ENCODE assay signal across 9 mouse cellular contexts in the genomic region with DNA sequence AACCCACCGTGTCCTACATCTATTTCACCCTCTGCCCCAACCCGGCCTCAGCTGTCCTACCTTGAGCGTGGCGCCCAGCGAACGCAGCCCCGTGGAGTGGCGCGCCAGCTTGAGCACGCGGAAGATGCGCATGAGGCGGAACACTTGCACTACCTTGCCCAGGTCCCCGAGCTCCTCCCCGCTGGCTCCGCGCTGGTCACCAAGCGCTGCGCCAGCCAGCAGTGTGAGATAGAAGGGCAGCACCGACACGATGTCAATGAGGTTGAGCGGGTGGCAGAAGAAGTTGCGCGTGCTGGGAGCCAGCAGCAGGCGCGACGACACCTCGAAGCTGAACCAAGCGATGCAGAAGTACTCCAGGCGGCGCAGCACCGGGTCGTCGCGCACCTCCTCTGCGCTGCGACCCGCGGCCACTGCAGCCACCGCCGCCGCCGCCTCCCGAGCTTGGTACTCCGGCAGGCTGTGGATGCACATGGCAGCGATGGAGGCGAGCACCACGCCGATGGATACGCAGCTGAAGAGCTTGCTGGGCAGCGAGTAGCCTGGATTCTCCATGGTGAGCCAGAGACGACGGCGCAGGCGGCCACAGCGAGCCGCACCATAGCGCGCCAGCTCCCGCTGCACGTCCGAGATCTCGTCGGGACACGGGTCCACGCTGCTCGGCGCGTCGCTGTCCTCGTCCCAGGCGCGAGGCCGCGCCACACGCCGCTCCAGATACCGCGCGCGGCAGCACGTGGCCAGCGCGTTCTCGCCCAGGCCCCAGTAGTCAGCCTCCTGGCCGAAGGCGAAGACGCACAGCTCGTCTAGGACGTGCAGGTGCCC. TPM values are rescaled to one million over a fixed set of nuclear protein-coding genes. Genes with fewer than 3 reads are reported as not detected.
DNase-seq lines count a peak whose midpoint lies in the region; ATAC-seq lines count a peak whose summit lies in the region.
"Had no signal": no experiment of that assay in that cellular context is flagged by ENCODE, and none has a peak within 500 bp of the region (broad histone marks: within the 10 kb centered on the region; RNA-seq: fewer than 3 reads in every experiment).

No protein-coding gene starts in this region.

- H3K36me3 ChIP-seq in heart, embryonic 16.5 days (ENCODE audit: control insufficient read depth, insufficient read depth): no peaks in the 10 kb centered on the region
- H3K36me3 ChIP-seq in midbrain, embryonic 12.5 days: no peaks in the 10 kb centered on the region

- peaks cover 14% of the 10 kb centered on the region for H3K4me1 ChIP-seq in heart, embryonic 16.5 days (ENCODE audit: control insufficient read depth, insufficient read depth, low read length)
- H3K4me1 ChIP-seq in midbrain, embryonic 12.5 days: peaks cover 32% of the 10 kb centered on the region

- no peak overlapping the region for H3K27ac ChIP-seq in heart, embryonic 16.5 days (ENCODE audit: low read length)
- H3K27ac ChIP-seq in midbrain, embryonic 12.5 days (replicated peaks): no peak overlapping the region

- 10% methylated on average over 90 of the region's 90 CpGs for WGBS in heart, embryonic 16.5 days
- 12% methylated on average over 80 of the region's 90 CpGs for WGBS in midbrain, embryonic 12.5 days

- peak overlapping the region; percentile 42 for H3K4me3 ChIP-seq in heart, embryonic 16.5 days (ENCODE audit: low read length)
- H3K4me3 ChIP-seq in midbrain, embryonic 12.5 days: peak overlapping the region; percentile 34

- DNase-seq in heart, adult 9 months (ENCODE audit: low spot score in 2 of 2): no peak
- DNase-seq in WW6 (ENCODE audit: low read depth, low spot score): peak; percentile 34
- no peak for DNase-seq in urinary bladder, postnatal 25 days (ENCODE audit: low spot score)
- no peak for DNase-seq in yolk sac, embryonic 10.5 days (ENCODE audit: low spot score)
- DNase-seq in layer of hippocampus, adult 18-20 months (ENCODE audit: low spot score in 2 of 2): no peak

- peak overlapping the region; percentile 60 for H3K4me2 ChIP-seq in heart, embryonic 16.5 days (ENCODE audit: low read depth, low read length)
- H3K4me2 ChIP-seq in midbrain, embryonic 12.5 days (replicated peaks): peak overlapping the region; percentile 52

- peaks cover 65% of the 10 kb centered on the region for H3K27me3 ChIP-seq in heart, embryonic 16.5 days (ENCODE audit: control insufficient read depth, insufficient read depth, low read length)
- peaks cover 76% of the 10 kb centered on the region for H3K27me3 ChIP-seq in midbrain, embryonic 12.5 days

- no peak overlapping the region for H3K9ac ChIP-seq in heart, embryonic 16.5 days (ENCODE audit: low read length)
- no peak overlapping the region for H3K9ac ChIP-seq in midbrain, embryonic 12.5 days (replicated peaks)

- no peak; the same call in 1 of the 2 replicates for ATAC-seq in heart, embryonic 16.5 days (replicated peaks; ENCODE audit: extremely low read depth, insufficient read depth, low FRiP score)
- ATAC-seq in granulocyte monocyte progenitor cell, adult 5-6 weeks (replicated peaks; ENCODE audit: poor library complexity, severe bottlenecking): peak; percentile 14; the same call in 1 of the 2 replicates
- ATAC-seq in midbrain, embryonic 12.5 days (ENCODE audit: low FRiP score, low read depth): no peak

- H3K9me3 ChIP-seq in heart, embryonic 16.5 days (replicated peaks; ENCODE audit: control insufficient read depth, low read length): no peaks in the 10 kb centered on the region; the same call in 1 of the 2 replicates
- no peaks in the 10 kb centered on the region; the same call in 1 of the 2 replicates for H3K9me3 ChIP-seq in midbrain, embryonic 12.5 days

RNA-seq across cellular contexts. Expression of a gene that starts 3.0 kb away (rescaled TPM):
- 0.10 and 0.29 TPM in 2 replicates for polyA plus RNA-seq in heart, embryonic 16.5 days (2015; fragmentation: Nextera tagmentation; extraction: Ambion mirVana)
- total RNA-seq in granulocyte monocyte progenitor cell, adult 5-6 weeks (2014; fragmentation: Nextera tagmentation): 0.41 TPM in 1 of 2 replicates, not detected in the other
- total RNA-seq in granulocyte monocyte progenitor cell, adult 5-6 weeks (2017): 0.26 and 0.60 TPM in 2 replicates
- 0.16 and 0.31 TPM in 2 replicates for polyA plus RNA-seq in midbrain, embryonic 12.5 days (2016; fragmentation: Nextera tagmentation; extraction: Ambion mirVana)
- 1 to 10 TPM; 5.1 TPM for total RNA-seq in layer of hippocampus, adult 18-20 months (2021)

RNA-seq across cellular contexts. Expression of a gene that starts 14.6 kb away (rescaled TPM):
- polyA plus RNA-seq in heart, embryonic 16.5 days (2015; fragmentation: Nextera tagmentation; extraction: Ambion mirVana): not detected in 2 replicates
- not detected in 2 replicates for total RNA-seq in granulocyte monocyte progenitor cell, adult 5-6 weeks (2014; fragmentation: Nextera tagmentation)
- not detected in 2 replicates for total RNA-seq in granulocyte monocyte progenitor cell, adult 5-6 weeks (2017)
- polyA plus RNA-seq in midbrain, embryonic 12.5 days (2016; fragmentation: Nextera tagmentation; extraction: Ambion mirVana): not detected in 2 replicates
- not detected for total RNA-seq in layer of hippocampus, adult 18-20 months (2021)
- total RNA-seq: layer of hippocampus, postnatal 25 days had no signal

RNA-seq across cellular contexts. Expression of a gene that starts 22.4 kb away (rescaled TPM):
- not detected in 2 replicates for polyA plus RNA-seq in heart, embryonic 16.5 days (2015; fragmentation: Nextera tagmentation; extraction: Ambion mirVana)
- total RNA-seq in granulocyte monocyte progenitor cell, adult 5-6 weeks (2014; fragmentation: Nextera tagmentation): not detected in 2 replicates
- total RNA-seq in granulocyte monocyte progenitor cell, adult 5-6 weeks (2017): 0.88 TPM in 1 of 2 replicates, not detected in the other
- not detected in 2 replicates for polyA plus RNA-seq in midbrain, embryonic 12.5 days (2016; fragmentation: Nextera tagmentation; extraction: Ambion mirVana)
- total RNA-seq in layer of hippocampus, adult 18-20 months (2021): not detected
- total RNA-seq: layer of hippocampus, postnatal 25 days had no signal

RNA-seq across cellular contexts. Expression of a gene that starts 32.0 kb away (rescaled TPM):
- polyA plus RNA-seq in heart, embryonic 16.5 days (2015; fragmentation: Nextera tagmentation; extraction: Ambion mirVana): not detected in 2 replicates
- not detected in 2 replicates for total RNA-seq in granulocyte monocyte progenitor cell, adult 5-6 weeks (2014; fragmentation: Nextera tagmentation)
- total RNA-seq in granulocyte monocyte progenitor cell, adult 5-6 weeks (2017): not detected in 2 replicates
- polyA plus RNA-seq in midbrain, embryonic 12.5 days (2016; fragmentation: Nextera tagmentation; extraction: Ambion mirVana): not detected in 2 replicates
- total RNA-seq in layer of hippocampus, adult 18-20 months (2021): not detected
- total RNA-seq: layer of hippocampus, postnatal 25 days had no signal

RNA-seq across cellular contexts. Expression of a gene that starts 53.5 kb away (rescaled TPM):
- polyA plus RNA-seq in heart, embryonic 16.5 days (2015; fragmentation: Nextera tagmentation; extraction: Ambion mirVana): 0.32 TPM in 1 of 2 replicates, not detected in the other
- not detected in 2 replicates for total RNA-seq in granulocyte monocyte progenitor cell, adult 5-6 weeks (2014; fragmentation: Nextera tagmentation)
- total RNA-seq in granulocyte monocyte progenitor cell, adult 5-6 weeks (2017): not detected in 2 replicates
- polyA plus RNA-seq in midbrain, embryonic 12.5 days (2016; fragmentation: Nextera tagmentation; extraction: Ambion mirVana): not detected in 2 replicates
- total RNA-seq in layer of hippocampus, adult 18-20 months (2021): not detected
- total RNA-seq: layer of hippocampus, postnatal 25 days had no signal
